Mouse (Mus musculus) liver, embryonic 12.5 days (tissue): ENCODE data around the gene Caskin2. TPM values are rescaled to one million over a fixed set of nuclear protein-coding genes. Genes with fewer than 3 reads are reported as not detected.

ENCODE experiments used
- microRNA-seq: library from miRNA; unstranded; fragments of <30 nt; microRNA quantifications from one replicate; pipeline ENCODE4, GENCODE M21; 2017
- polyA plus RNA-seq: library from polyadenylated mRNA; unstranded; fragments of >200 nt; fragmentation: Nextera tagmentation; extraction: Ambion mirVana; gene quantifications from 2 replicates; pipeline ENCODE4 v1.2.1, GENCODE M21; 2016

Caskin2 gene
- polyA plus RNA-seq, 1 experiment from 2014 or later: 8.3 TPM

Small RNAs within 50 kb of the gene (microRNA-seq; reads per million reads assigned to microRNA genes)
- not detected for gene Mir5621

Other genes starting within 250 kb of the Caskin2 start
- gene Nup85, start 249.2 kb downstream of the Caskin2 start, polyA plus RNA-seq: 202 and 216 TPM in 2 replicates
- gene Mrps7, start 209.7 kb downstream of the Caskin2 start, polyA plus RNA-seq: 83.1 and 87.3 TPM in 2 replicates
- 14.0 and 14.7 TPM in 2 replicates for gene Gga3, start 209.6 kb downstream of the Caskin2 start, polyA plus RNA-seq
- 26.6 and 27.1 TPM in 2 replicates for gene Mif4gd, start 200.7 kb downstream of the Caskin2 start, polyA plus RNA-seq
- 15.7 and 17.2 TPM in 2 replicates for gene Slc25a19, start 185.3 kb downstream of the Caskin2 start, polyA plus RNA-seq
- gene Grb2, start 105.0 kb downstream of the Caskin2 start, polyA plus RNA-seq: 78.6 and 89.6 TPM in 2 replicates
- gene Tmem94, start 48.2 kb downstream of the Caskin2 start, polyA plus RNA-seq: 16.9 and 17.0 TPM in 2 replicates
- gene Tsen54, start 1.1 kb upstream of the Caskin2 start, polyA plus RNA-seq: 23.5 and 25.6 TPM in 2 replicates
- 13.4 and 14.3 TPM in 2 replicates for gene Llgl2, start 10.4 kb upstream of the Caskin2 start, polyA plus RNA-seq
- 0.38 and 0.83 TPM in 2 replicates for gene Myo15b, start 44.8 kb upstream of the Caskin2 start, polyA plus RNA-seq
- 47.5 and 48.9 TPM in 2 replicates for gene Smim5, start 86.3 kb upstream of the Caskin2 start, polyA plus RNA-seq
- 3.1 and 3.7 TPM in 2 replicates for gene Smim6, start 98.4 kb upstream of the Caskin2 start, polyA plus RNA-seq
- 23.1 and 24.5 TPM in 2 replicates for gene Sap30bp, start 119.6 kb upstream of the Caskin2 start, polyA plus RNA-seq
- 14.9 and 17.6 TPM in 2 replicates for gene Recql5, start 119.8 kb upstream of the Caskin2 start, polyA plus RNA-seq
- 0.31 and 0.44 TPM in 2 replicates for gene Itgb4, start 161.1 kb upstream of the Caskin2 start, polyA plus RNA-seq
- 187 and 200 TPM in 2 replicates for gene Galk1, start 199.1 kb upstream of the Caskin2 start, polyA plus RNA-seq
- 816 and 835 TPM in 2 replicates for gene H3f3b, start 214.3 kb upstream of the Caskin2 start, polyA plus RNA-seq
- gene Unk, start 216.7 kb upstream of the Caskin2 start, polyA plus RNA-seq: 18.7 and 20.2 TPM in 2 replicates